In the genomic region with DNA sequence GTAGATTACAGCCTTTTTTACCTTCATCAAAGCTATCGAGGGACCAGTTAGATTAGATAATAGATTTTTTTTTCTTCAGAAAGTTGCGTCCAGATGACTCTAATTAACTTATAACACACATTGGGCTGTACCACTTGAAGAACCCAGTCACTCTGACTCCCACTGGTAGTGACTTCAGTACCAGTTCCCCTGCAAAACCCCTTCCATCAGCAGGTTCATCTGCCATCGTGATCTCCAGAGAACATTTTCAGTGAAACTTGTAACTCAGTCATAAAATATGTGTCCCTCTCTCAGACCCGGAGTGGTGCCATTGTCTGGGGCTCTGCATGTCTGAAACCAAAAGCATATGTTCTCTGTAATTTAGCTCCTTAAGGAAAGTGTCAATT, we compare ENCODE assay signal across 12 mouse cellular contexts.
"Had no signal": no experiment of that assay in that cellular context is flagged by ENCODE, and none has a peak within 500 bp of the region (broad histone marks: within the 10 kb centered on the region; RNA-seq: fewer than 3 reads in every experiment).

No protein-coding gene starts in this region.

- H3K9me3 ChIP-seq: limb, embryonic 13.5 days; megakaryocyte, embryonic 14.5 days had no signal

- H3K4me1 ChIP-seq: megakaryocyte, embryonic 14.5 days had no signal

- H3K4me2 ChIP-seq: limb, embryonic 13.5 days had no signal

- H3K4me3 ChIP-seq: layer of hippocampus, adult 2 months; limb, embryonic 13.5 days; megakaryocyte, embryonic 14.5 days had no signal

- H3K9ac ChIP-seq: limb, embryonic 13.5 days; liver, embryonic 14.5 days had no signal

- DNase-seq: kidney, adult 11 months; kidney, postnatal 10 days; kidney, postnatal 4 days; lung, adult 2 months; lung, postnatal 14 days; thymus, postnatal 4 days had no signal

- H3K27me3 ChIP-seq: megakaryocyte, embryonic 14.5 days had no signal

- H3K27ac ChIP-seq: layer of hippocampus, adult 2 months; limb, embryonic 13.5 days; liver, embryonic 14.5 days; macrophage; stomach, postnatal 0 days had no signal
